Mouse (Mus musculus): ENCODE measurements at regions not wholly inside any gene's neighbourhood (a gene's known extent, or its start where the extent isn't known, plus 50 kb on each side); places are given as distances from the start of the nearest gene placed in this dataset.

DNA sequence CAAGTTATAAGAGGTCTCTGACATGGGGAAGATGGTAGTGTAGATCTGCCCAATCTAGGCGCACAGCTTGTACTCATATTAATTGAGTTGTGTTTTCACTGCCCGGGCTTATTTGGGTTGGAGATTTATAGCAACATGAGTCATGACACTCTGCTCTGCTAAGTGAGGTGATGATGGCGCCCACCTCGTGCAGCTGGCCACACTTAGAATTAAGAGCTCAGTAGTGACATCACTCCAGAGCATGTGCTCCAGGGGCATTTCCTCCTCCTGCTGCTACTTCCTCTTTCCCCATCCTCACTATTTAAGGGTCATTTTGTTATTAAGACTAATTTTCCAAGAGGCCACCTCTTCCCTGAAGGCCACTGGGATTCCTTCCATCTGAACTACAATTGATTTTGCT is 179.5 kb downstream of the Gsdmc2 start:
- H3K9me3 ChIP-seq = no peaks in the 10 kb centered on the region
- H3K9ac ChIP-seq = no peak overlapping the region
- no peaks in the 10 kb centered on the region for H3K27me3 ChIP-seq (replicated peaks)
- H3K4me3 ChIP-seq (replicated peaks) = no peak overlapping the region
- H3K36me3 ChIP-seq = no peaks in the 10 kb centered on the region
- ATAC-seq (ENCODE audit: insufficient read depth, low FRiP score, low read depth) = no peak
- whole genome bisulfite sequencing = 74% methylated on average over 4 of the region's 4 CpGs
- H3K4me1 ChIP-seq = no peaks in the 10 kb centered on the region
- H3K4me2 ChIP-seq = no peak overlapping the region
- H3K27ac ChIP-seq = no peak overlapping the region

DNA sequence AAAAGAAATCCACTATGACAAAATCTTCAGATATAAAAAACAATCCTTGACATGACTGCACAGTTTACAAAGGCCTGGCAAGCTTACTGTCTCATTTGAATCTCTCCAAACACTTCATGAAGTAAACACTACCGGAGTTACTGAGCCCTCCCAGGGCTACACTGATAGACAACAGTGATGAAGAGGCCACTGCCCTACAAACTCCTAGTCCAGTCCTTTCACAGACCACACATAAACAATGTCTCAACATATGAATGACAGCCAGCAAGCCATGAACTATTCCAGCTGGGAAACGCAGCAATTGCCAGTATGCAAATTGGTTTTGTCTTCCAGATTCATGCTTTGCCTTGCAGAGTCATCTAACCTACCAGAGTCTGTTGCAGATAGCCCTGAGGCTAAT is 180.1 kb downstream of the Gsdmc2 start:
- Histone ChIP-seq H3K36me3 (no peaks in the 10 kb centered on the region), H3K4me2 (no peak overlapping the region), H3K4me3 (replicated peaks) (no peak overlapping the region), H3K27me3 (replicated peaks) (no peaks in the 10 kb centered on the region), H3K27ac (no peak overlapping the region), H3K9ac (no peak overlapping the region), H3K9me3 (no peaks in the 10 kb centered on the region), H3K4me1 (no peaks in the 10 kb centered on the region)
- 54% methylated on average over 2 of the region's 2 CpGs for WGBS
- ATAC-seq (ENCODE audit: insufficient read depth, low FRiP score, low read depth) = no peak

DNA sequence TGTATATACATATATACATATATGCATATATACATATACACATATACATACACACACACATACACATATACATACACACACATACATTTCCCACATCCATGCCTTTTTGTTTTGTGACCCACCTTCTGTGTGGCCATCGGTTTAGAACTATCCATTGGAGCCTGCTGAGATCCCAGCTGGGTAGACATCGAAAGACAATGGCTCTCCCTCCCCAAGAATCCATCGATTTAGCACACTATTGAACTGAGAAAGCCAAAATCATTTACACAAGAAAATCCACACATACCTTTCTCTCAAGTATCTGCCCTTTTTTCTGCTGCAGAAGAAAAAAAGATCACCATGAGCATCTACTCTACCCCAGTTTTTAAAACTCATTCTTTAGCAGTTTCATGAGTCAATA is 182.8 kb downstream of the Gsdmc2 start:
- no peak overlapping the region for H3K27ac ChIP-seq
- no peaks in the 10 kb centered on the region for H3K27me3 ChIP-seq (replicated peaks)
- WGBS = 73% methylated on average over 3 of the region's 3 CpGs
- no peaks in the 10 kb centered on the region for H3K9me3 ChIP-seq
- H3K9ac ChIP-seq = no peak overlapping the region
- H3K36me3 ChIP-seq = no peaks in the 10 kb centered on the region
- no peaks in the 10 kb centered on the region for H3K4me1 ChIP-seq
- H3K4me3 ChIP-seq (replicated peaks) = no peak overlapping the region
- ATAC-seq (ENCODE audit: insufficient read depth, low FRiP score, low read depth) = no peak
- H3K4me2 ChIP-seq = no peak overlapping the region

DNA sequence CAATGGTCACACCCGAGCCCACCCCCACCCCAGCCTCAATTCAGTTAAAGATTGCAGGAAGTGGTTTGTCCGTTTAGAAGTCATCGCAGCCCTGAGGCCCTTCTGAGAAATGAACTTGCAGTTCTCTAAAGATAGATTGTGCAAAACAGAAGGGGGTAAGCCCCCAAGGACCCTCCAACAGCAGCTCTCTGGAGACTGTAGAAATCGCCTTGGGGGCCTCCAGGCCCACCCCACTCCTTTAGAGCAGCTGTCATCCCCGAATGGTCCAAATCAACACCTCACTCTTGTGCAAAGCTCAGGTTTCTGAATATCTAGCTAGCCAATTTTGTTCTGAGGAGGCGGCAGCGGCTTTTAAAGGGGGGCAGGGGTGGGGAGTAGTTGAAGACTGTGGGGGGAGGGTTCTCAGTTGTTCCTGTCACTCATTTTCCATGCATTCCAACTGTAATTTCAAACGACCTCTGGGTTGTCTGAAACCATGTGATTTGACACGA is 186.9 kb downstream of the Gsdmc2 start:
- Histone ChIP-seq H3K9ac (no peak overlapping the region), H3K27ac (no peak overlapping the region), H3K36me3 (no peaks in the 10 kb centered on the region), H3K27me3 (replicated peaks) (no peaks in the 10 kb centered on the region), H3K4me2 (no peak overlapping the region), H3K4me1 (no peaks in the 10 kb centered on the region), H3K9me3 (no peaks in the 10 kb centered on the region), H3K4me3 (replicated peaks) (no peak overlapping the region)
- no peak for ATAC-seq (ENCODE audit: insufficient read depth, low FRiP score, low read depth)
- WGBS = 66% methylated on average over 9 of the region's 9 CpGs

DNA sequence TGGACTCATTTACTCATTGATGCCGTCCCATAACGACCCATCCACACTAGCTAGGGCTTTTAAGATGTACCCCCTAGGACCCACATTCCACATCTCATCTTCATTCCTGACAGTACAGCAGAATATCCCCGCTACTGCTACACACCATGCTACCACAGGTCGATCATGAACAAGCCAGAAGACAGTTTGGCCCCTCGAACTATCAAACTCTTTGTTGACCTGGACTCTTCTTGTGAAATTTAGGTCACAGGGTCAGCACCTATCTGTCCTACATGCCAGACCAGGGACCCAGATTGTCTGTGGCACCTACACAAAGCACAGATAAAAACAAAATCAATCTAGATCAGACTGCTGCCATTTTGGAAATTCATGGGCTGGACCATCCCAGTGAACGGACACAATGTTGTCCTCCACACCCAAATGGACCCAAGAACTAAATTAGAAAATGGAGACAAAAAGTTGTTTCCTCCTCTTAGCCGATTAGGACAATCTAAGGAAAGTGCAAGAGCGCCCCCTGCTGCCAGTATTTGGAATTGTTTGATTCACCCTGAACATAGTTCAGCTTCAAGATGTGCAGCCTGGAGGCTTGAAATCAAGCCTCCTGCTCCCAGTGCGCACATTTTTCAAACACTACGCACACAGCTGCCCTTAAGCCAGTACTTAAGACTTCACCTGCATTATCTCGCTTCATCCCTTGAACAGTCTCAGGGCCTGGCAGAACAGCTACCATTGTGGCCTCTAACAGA is 192.6 kb downstream of the Gsdmc2 start:
- Histone ChIP-seq H3K4me1 (no peaks in the 10 kb centered on the region), H3K36me3 (no peaks in the 10 kb centered on the region), H3K27ac (no peak overlapping the region), H3K9me3 (no peaks in the 10 kb centered on the region), H3K4me3 (replicated peaks) (no peak overlapping the region), H3K9ac (no peak overlapping the region), H3K27me3 (replicated peaks) (no peaks in the 10 kb centered on the region), H3K4me2 (no peak overlapping the region)
- no peak; the same call in 1 of the 2 replicates for ATAC-seq (ENCODE audit: insufficient read depth, low FRiP score, low read depth)
- 34% methylated on average over 11 of the region's 11 CpGs for WGBS

DNA sequence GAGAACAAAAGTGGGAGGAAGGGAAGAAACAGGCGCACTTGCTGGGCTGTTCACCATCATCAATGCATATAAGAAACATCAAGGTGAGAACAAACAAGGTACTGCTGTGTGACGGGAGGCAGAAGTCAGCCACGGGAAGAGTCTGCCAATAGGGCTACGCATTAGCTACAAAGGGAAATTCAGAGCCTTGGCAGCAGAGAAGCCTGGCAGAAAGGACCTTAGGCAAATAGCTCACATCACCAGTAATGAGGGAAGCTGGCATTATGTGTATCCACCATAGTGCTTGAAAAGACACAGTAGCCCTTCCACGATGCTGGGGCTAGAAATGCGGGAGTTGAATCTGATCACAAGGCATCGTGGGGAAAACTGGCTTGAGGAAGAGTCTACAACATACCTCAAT is 193.9 kb downstream of the Gsdmc2 start:
- Histone ChIP-seq H3K4me3 (replicated peaks) (no peak overlapping the region), H3K4me1 (no peaks in the 10 kb centered on the region), H3K36me3 (no peaks in the 10 kb centered on the region), H3K9ac (no peak overlapping the region), H3K27ac (no peak overlapping the region), H3K27me3 (replicated peaks) (no peaks in the 10 kb centered on the region), H3K9me3 (no peaks in the 10 kb centered on the region), H3K4me2 (no peak overlapping the region)
- 88% methylated on average over 7 of the region's 7 CpGs for WGBS
- no peak for ATAC-seq (ENCODE audit: insufficient read depth, low FRiP score, low read depth)

DNA sequence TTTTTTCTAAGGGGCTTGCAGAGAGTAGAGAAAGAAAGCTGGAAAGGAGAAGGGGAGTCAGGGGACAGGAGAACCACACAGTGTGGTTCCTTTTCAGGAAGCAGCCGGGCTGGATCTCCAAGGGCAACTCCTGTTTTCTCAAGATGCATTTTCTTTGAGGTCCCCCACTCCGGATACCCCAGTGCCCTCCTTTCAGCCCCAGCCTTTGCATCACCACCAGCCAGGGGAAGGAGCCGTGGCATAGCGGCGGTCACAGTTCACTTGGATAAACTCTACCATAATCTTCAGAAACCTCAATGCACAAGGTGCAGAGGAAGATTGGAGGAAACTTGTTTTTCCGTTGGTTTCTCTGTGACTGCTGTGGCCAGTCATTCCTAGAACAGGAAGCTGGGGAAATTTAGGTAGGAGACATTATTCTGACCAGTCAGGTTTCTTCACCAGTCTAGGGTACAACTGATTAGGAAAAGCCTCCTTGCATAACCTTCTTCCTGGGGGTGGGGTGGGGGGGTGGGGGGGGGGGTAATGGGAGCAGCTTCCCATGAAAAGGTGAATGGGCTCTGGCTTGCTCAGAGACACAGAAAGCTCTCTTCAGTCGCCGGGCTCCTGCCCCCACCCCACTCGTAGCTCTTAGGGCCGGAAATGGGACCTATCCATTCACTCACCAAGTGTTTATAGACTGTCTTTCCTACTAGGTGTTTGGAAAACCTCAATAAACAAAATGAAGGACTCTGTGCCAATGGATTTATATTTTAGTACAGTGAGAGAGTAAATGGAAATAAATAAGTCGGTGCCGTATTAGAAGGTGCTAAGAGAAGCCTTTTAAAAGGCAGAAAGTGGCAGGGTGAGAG is 196.6 kb downstream of the Gsdmc2 start:
- Histone ChIP-seq H3K27ac (no peak overlapping the region), H3K4me2 (no peak overlapping the region), H3K9me3 (no peaks in the 10 kb centered on the region), H3K36me3 (no peaks in the 10 kb centered on the region), H3K27me3 (replicated peaks) (no peaks in the 10 kb centered on the region), H3K4me3 (replicated peaks) (no peak overlapping the region), H3K9ac (no peak overlapping the region), H3K4me1 (no peaks in the 10 kb centered on the region)
- no peak for ATAC-seq (ENCODE audit: insufficient read depth, low FRiP score, low read depth)
- 66% methylated on average over 12 of the region's 12 CpGs for WGBS

DNA sequence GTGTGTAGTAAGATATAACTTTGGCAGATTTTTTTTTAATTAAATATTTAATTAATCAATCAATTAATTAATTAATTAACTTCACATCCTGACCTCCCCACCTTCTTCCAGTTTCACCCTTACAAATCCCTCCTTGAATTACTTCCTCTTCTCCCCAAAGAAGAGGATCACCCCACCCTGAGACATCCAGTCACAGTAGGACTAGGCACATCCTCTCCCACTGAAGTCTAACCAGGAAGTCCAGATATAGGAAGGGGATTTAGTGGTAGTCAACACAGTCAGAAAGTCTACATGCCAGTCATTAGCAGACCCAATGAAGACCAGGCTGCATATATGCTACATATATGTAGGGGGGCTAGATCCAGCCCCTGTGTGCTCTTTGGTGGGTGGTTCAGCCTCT is 220.2 kb downstream of the Gsdmc2 start:
- no peak overlapping the region for H3K4me2 ChIP-seq
- ATAC-seq (ENCODE audit: insufficient read depth, low FRiP score, low read depth) = no peak
- H3K4me1 ChIP-seq = no peaks in the 10 kb centered on the region

DNA sequence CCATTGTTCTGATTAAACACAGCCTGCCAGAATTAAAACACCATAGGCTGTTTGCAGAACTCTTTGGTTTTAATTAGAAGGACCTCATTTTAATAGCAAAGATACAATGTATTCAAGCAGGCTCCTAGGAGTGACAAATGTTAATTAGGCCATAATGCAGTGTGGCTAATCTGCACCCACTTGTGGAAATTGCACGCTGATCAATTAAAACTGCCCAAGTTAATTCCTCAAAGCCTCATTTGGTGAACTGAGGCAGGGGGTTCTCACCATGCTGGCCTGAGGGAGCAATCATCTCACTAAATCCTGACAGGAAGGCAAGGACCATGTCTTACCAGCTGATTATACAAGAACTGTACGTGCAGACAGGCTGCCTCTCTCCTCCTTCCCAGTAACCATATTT is 220.7 kb downstream of the Gsdmc2 start:
- Histone ChIP-seq H3K27ac (no peak overlapping the region), H3K27me3 (replicated peaks) (no peaks in the 10 kb centered on the region), H3K4me3 (replicated peaks) (no peak overlapping the region), H3K9me3 (no peaks in the 10 kb centered on the region), H3K36me3 (no peaks in the 10 kb centered on the region), H3K4me2 (no peak overlapping the region), H3K4me1 (no peaks in the 10 kb centered on the region), H3K9ac (no peak overlapping the region)
- no peak for ATAC-seq (ENCODE audit: insufficient read depth, low FRiP score, low read depth)
- WGBS = 70% methylated on average over 2 of the region's 2 CpGs

More for the DNA sequence above, 220.2 kb downstream of the Gsdmc2 start:
- Histone ChIP-seq H3K36me3 (no peaks in the 10 kb centered on the region), H3K27me3 (replicated peaks) (no peaks in the 10 kb centered on the region), H3K27ac (no peak overlapping the region), H3K9ac (no peak overlapping the region), H3K9me3 (no peaks in the 10 kb centered on the region), H3K4me3 (replicated peaks) (no peak overlapping the region)

DNA sequence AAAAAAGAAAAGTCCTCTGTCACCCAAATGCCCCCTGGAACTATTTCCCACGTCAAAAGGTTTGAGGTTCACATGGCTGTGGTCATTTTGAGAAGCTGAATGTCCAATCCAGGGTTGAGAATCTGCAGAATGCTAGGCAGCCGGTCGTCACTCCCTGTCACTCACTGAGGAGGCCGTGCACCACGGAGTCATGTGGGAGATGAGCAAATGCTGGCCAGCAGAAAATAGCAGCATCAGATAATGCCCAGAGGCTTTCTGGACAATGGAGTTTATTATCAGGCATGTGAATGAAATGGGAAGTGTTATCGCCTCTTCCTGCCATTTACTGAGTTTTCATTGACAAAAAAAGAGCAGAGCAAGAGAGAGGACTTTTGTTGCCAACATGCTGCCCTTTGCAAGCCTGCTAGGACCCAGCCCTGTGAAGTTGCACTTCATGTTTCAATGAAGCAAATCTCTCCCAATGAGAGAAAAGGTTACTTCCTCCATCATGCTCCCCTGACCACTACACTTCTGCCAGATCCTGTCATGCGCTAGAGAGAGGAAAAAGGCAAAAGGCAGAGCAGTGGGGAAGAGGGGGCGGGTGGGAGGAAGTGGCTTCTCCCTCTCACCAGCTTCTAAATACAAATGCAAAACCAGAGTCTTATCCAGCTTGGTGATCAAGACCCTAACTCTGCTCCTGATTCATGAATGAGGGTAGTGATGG is 228.3 kb downstream of the Gsdmc2 start:
- ATAC-seq (ENCODE audit: insufficient read depth, low FRiP score, low read depth) = no peak
- no peak overlapping the region for H3K4me3 ChIP-seq (replicated peaks)
- no peaks in the 10 kb centered on the region for H3K27me3 ChIP-seq (replicated peaks)
- 67% methylated on average over 8 of the region's 8 CpGs for WGBS
- H3K4me1 ChIP-seq = no peaks in the 10 kb centered on the region
- no peak overlapping the region for H3K4me2 ChIP-seq
- no peaks in the 10 kb centered on the region for H3K36me3 ChIP-seq
- H3K9ac ChIP-seq = no peak overlapping the region
- H3K27ac ChIP-seq = no peak overlapping the region
- no peaks in the 10 kb centered on the region for H3K9me3 ChIP-seq

DNA sequence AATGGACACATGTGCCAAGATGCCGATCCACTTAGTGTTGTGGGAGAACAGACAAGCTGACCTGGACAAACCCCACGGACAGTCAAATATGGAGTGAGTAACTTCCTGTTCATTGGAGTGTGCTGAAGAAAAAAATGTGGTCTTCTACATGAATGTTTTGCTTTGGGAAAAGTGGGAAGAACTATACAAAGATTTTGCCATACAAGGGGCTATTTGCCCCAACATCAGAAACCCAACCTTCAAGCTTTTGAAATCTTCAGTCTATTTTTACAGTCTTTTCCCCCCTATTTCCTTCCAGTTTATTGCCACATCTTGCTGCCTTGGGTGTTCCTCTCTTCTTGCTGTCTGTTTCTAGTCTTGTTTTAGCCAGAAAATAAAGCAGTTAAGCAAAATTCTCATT is 230.8 kb downstream of the Gsdmc2 start:
- no peak for ATAC-seq (ENCODE audit: insufficient read depth, low FRiP score, low read depth)
- H3K27ac ChIP-seq = no peak overlapping the region
- no peak overlapping the region for H3K4me3 ChIP-seq (replicated peaks)
- no peaks in the 10 kb centered on the region for H3K36me3 ChIP-seq
- H3K4me2 ChIP-seq = no peak overlapping the region
- H3K9ac ChIP-seq = no peak overlapping the region
- no peaks in the 10 kb centered on the region for H3K27me3 ChIP-seq (replicated peaks)
- no peaks in the 10 kb centered on the region for H3K9me3 ChIP-seq
- WGBS = 89% methylated on average over 2 of the region's 2 CpGs
- H3K4me1 ChIP-seq = no peaks in the 10 kb centered on the region

DNA sequence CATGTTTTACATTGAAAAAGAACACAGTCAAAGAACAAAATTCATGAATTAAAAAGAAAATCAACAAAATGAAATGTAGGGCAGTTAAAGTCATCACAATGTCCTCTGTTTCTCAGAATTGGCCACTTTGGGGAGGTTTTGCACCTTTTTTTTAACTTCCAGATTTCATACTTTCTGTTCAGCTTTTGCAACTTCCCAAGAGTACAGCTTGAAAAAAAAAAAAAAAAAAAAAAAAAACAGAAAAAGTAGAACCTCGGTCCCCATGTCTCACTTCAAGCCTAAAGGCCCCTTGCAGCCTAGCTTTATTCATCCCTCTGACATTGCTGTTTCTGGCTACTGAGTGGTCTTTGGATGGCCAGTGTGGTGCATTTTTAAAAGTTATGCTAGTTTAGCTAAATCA is 231.9 kb downstream of the Gsdmc2 start:
- WGBS = 64% methylated on average over 1 of the region's 1 CpGs

More for the DNA sequence above, 231.9 kb downstream of the Gsdmc2 start:
- Histone ChIP-seq H3K9me3 (no peaks in the 10 kb centered on the region), H3K27ac (no peak overlapping the region), H3K4me3 (replicated peaks) (no peak overlapping the region), H3K4me1 (no peaks in the 10 kb centered on the region), H3K27me3 (replicated peaks) (no peaks in the 10 kb centered on the region), H3K4me2 (no peak overlapping the region), H3K36me3 (no peaks in the 10 kb centered on the region), H3K9ac (no peak overlapping the region)
- no peak for ATAC-seq (ENCODE audit: insufficient read depth, low FRiP score, low read depth)
